Mouse (Mus musculus) left cerebral cortex, adult 8-10 months (tissue): ENCODE results near the gene Slc15a3. TPM values are rescaled to one million over a fixed set of nuclear protein-coding genes. Genes with fewer than 3 reads are reported as not detected.
A peak's percentile ranks its signal among the peaks of the same experiment; 100 is the strongest.

Source experiments
- DNase-seq, 2 experiments: peaks; one replicate each; pipeline ENCODE4 v3.0.0; 2022; ENCODE audit warnings: low spot score in 2 of 2
- total RNA-seq, 4 experiments: library from RNA; stranded (reverse); gene quantifications; 2 replicates each; pipeline ENCODE4 v1.2.4; 2022

Slc15a3 gene
- total RNA-seq, 4 experiments from 2014 or later, result 1.2 to 11.7 (median 3.9) TPM

GRCm38 (mm10) chr19:10869241-10869885 is 29.8 kb downstream of the Slc15a3 start:
- DNase-seq, result peak; percentile 78 to 84

- no peak for DNase-seq
Observed at GRCm38 (mm10) chr19:10869886-10870527, 30.5 kb downstream of the Slc15a3 start, which contains the start of gene Tmem132a. Gene Tmem132a (minus strand): TSS chr19:10869940.

GRCm38 (mm10) chr19:10870676-10871075 is 31.1 kb downstream of the Slc15a3 start:
- DNase-seq, result no peak

- no peak for DNase-seq
Observed at GRCm38 (mm10) chr19:10871328-10871961, 31.9 kb downstream of the Slc15a3 start.

GRCm38 (mm10) chr19:10878201-10878837 is 38.8 kb downstream of the Slc15a3 start:
- peak in 1 of 2 experiments; percentile 34 for DNase-seq

- DNase-seq, result no peak
Observed at GRCm38 (mm10) chr19:10880085-10880974, 40.8 kb downstream of the Slc15a3 start.

- DNase-seq, result no peak
Observed at GRCm38 (mm10) chr19:10880975-10881425, 41.5 kb downstream of the Slc15a3 start.

- DNase-seq, result peak; percentile 83 to 93
Observed at GRCm38 (mm10) chr19:10881426-10882154, 42.1 kb downstream of the Slc15a3 start, which contains the start of gene Tmem109. Gene Tmem109 (minus strand): TSS chr19:10882001.

- DNase-seq, result no peak
Observed at GRCm38 (mm10) chr19:10892201-10892600, 52.7 kb downstream of the Slc15a3 start.

- peak; percentile 97 to 98 for DNase-seq
Observed at GRCm38 (mm10) chr19:10895016-10895528, 55.5 kb downstream of the Slc15a3 start, which contains the start of gene Prpf19. Gene Prpf19 (plus strand): TSS chr19:10895231.

GRCm38 (mm10) chr19:10895708-10896107 is 56.2 kb downstream of the Slc15a3 start:
- DNase-seq, result no peak

GRCm38 (mm10) chr19:10896849-10897248 is 57.3 kb downstream of the Slc15a3 start:
- DNase-seq, result no peak

- DNase-seq, result no peak
Observed at GRCm38 (mm10) chr19:10897491-10897890, 58.0 kb downstream of the Slc15a3 start.

GRCm38 (mm10) chr19:10900315-10900714 is 60.8 kb downstream of the Slc15a3 start:
- no peak for DNase-seq

- no peak for DNase-seq
Observed at GRCm38 (mm10) chr19:10901046-10901445, 61.5 kb downstream of the Slc15a3 start.

GRCm38 (mm10) chr19:10904512-10904911 is 65.0 kb downstream of the Slc15a3 start:
- DNase-seq, result no peak

GRCm38 (mm10) chr19:10904927-10905727 is 65.6 kb downstream of the Slc15a3 start:
- DNase-seq, result peak in 1 of 2 experiments; percentile 79

GRCm38 (mm10) chr19:10905728-10906000 is 66.1 kb downstream of the Slc15a3 start:
- DNase-seq, result no peak

- DNase-seq, result peak in 1 of 2 experiments; percentile 37
Observed at GRCm38 (mm10) chr19:10907891-10908290, 68.4 kb downstream of the Slc15a3 start.
